Mouse (Mus musculus) hindbrain, embryonic 14.5 days (tissue): ENCODE data around the gene Sord. TPM values are rescaled to one million over a fixed set of nuclear protein-coding genes. Genes with fewer than 3 reads are reported as not detected.
"Not testable (repeated sequence)": the region's sequence is repeated elsewhere in the genome, so short reads cannot be mapped to it uniquely, and the experiment has no call there.

ENCODE experiments used
- ATAC-seq: fragments of 200-750 bp; cut with Nextera tagmentation; 2 replicates; pipeline ENCODE4 v1.8.0; 2017; ENCODE audit warnings: moderate number of reproducible peaks, mild to moderate bottlenecking, moderate TSS enrichment, moderate library complexity; ENCODE audit not compliant: low FRiP score
- DNase-seq: peaks from one replicate; pipeline ENCODE4 v3.0.0-alpha.2; 2015; ENCODE audit warnings: low spot score
- H3K27ac ChIP-seq: fragments of 300-500 bp; sonication (generic); 2 replicates; pipeline ENCODE4 v1.5.1; 2014; ENCODE audit warnings: mild to moderate bottlenecking, moderate library complexity
- H3K27me3 ChIP-seq: fragments of 300-500 bp; sonication (generic); 2 replicates; pipeline ENCODE4 v1.6.1; 2014; ENCODE audit warnings: mild to moderate bottlenecking, low read length, mixed read lengths; ENCODE audit not compliant: control insufficient read depth, insufficient read depth
- H3K36me3 ChIP-seq: fragments of 300-500 bp; sonication (generic); replicated peaks from 2 replicates; pipeline ENCODE4 v1.6.1; 2014; ENCODE audit not compliant: control insufficient read depth, insufficient read depth
- H3K4me1 ChIP-seq: fragments of 300-500 bp; sonication (generic); replicated peaks from 2 replicates; pipeline ENCODE4 v1.6.1; 2014; ENCODE audit warnings: antibody characterized with exemption, low read length, mixed read lengths; ENCODE audit not compliant: control insufficient read depth, insufficient read depth
- H3K4me2 ChIP-seq: fragments of 300-500 bp; sonication (generic); replicated peaks from 2 replicates; pipeline ENCODE4 v1.6.1; 2014; ENCODE audit warnings: mild to moderate bottlenecking, moderate library complexity
- H3K4me3 ChIP-seq: fragments of 300-500 bp; sonication (generic); replicated peaks from 2 replicates; pipeline ENCODE4 v1.5.1; 2014; ENCODE audit warnings: mild to moderate bottlenecking, low read length
- H3K9ac ChIP-seq: fragments of 300-500 bp; sonication (generic); 2 replicates; pipeline ENCODE4 v1.6.1; 2014
- H3K9me3 ChIP-seq: fragments of 300-500 bp; sonication (generic); 2 replicates; pipeline ENCODE4 v1.6.1; 2016; ENCODE audit warnings: low read length; ENCODE audit not compliant: control insufficient read depth
- WGBS: fragments of 180-500 bp; shearing (Covaris S2); extraction: QIAGEN DNeasy Blood & Tissue Kit; methylation state at CpG from one replicate; pipeline ENCODE4 v1.1.7; 2014; 5-methylcytosine and 5-hydroxymethylcytosine counted together
- polyA plus RNA-seq: library from polyadenylated mRNA; unstranded; fragments of >200 nt; fragmentation: Nextera tagmentation; extraction: Ambion mirVana; gene quantifications from 2 replicates; pipeline ENCODE4 v1.2.1, GENCODE M21; 2014

The Sord gene
- polyA plus RNA-seq, 1 experiment from 2014 or later: 25.6 TPM

- not testable (repeated sequence) for H3K27ac ChIP-seq, H3K36me3 ChIP-seq, ATAC-seq, H3K4me3 ChIP-seq, H3K9me3 ChIP-seq, H3K9ac ChIP-seq, H3K4me2 ChIP-seq, DNase-seq, H3K27me3 ChIP-seq, H3K4me1 ChIP-seq
- 95% methylated on average over 4 of the region's 4 CpGs for WGBS
Measured at GRCm38 (mm10) chr2:122217075-122217474, 17.5 kb upstream of the Sord start.

- Histone ChIP-seq H3K36me3 (no peaks in the 10 kb centered on the region), H3K9ac (no peak overlapping the region), H3K9me3 (no peaks in the 10 kb centered on the region), H3K4me3 (no peak overlapping the region), H3K27ac (no peak overlapping the region), H3K27me3 (no peaks in the 10 kb centered on the region), H3K4me2 (no peak overlapping the region), H3K4me1 (no peaks in the 10 kb centered on the region)
- 72% methylated on average over 2 of the region's 2 CpGs for WGBS
- no peak for ATAC-seq
- no peak for DNase-seq
Measured at GRCm38 (mm10) chr2:122218234-122218633, 16.3 kb upstream of the Sord start.

- no peaks in the 10 kb centered on the region for H3K36me3 ChIP-seq
- no peaks in the 10 kb centered on the region for H3K4me1 ChIP-seq
- H3K9me3 ChIP-seq: no peaks in the 10 kb centered on the region
- H3K9ac ChIP-seq: no peak overlapping the region
- DNase-seq (no peak), ATAC-seq (no peak)
- H3K4me2 ChIP-seq: no peak overlapping the region
- H3K27me3 ChIP-seq: no peaks in the 10 kb centered on the region
- 91% methylated on average over 4 of the region's 4 CpGs for WGBS
- H3K4me3 ChIP-seq: no peak overlapping the region
- H3K27ac ChIP-seq: no peak overlapping the region
Measured at GRCm38 (mm10) chr2:122221378-122221777, 13.2 kb upstream of the Sord start.

- Histone ChIP-seq H3K27ac (no peak overlapping the region), H3K9me3 (no peaks in the 10 kb centered on the region), H3K36me3 (no peaks in the 10 kb centered on the region), H3K9ac (no peak overlapping the region), H3K4me3 (no peak overlapping the region), H3K4me2 (no peak overlapping the region), H3K27me3 (no peaks in the 10 kb centered on the region), H3K4me1 (no peaks in the 10 kb centered on the region)
- ATAC-seq (no peak), DNase-seq (no peak)
- WGBS: 62% methylated on average over 5 of the region's 5 CpGs
Measured at GRCm38 (mm10) chr2:122221798-122222197, 12.8 kb upstream of the Sord start.

- Histone ChIP-seq H3K27ac (no peak overlapping the region), H3K4me1 (no peaks in the 10 kb centered on the region), H3K4me2 (no peak overlapping the region), H3K36me3 (no peaks in the 10 kb centered on the region), H3K27me3 (no peaks in the 10 kb centered on the region), H3K9me3 (no peaks in the 10 kb centered on the region), H3K9ac (no peak overlapping the region), H3K4me3 (no peak overlapping the region)
- DNase-seq: no peak
- ATAC-seq: no peak
- whole genome bisulfite sequencing: 95% methylated on average over 5 of the region's 5 CpGs
Measured at GRCm38 (mm10) chr2:122222272-122222671, 12.3 kb upstream of the Sord start.

GRCm38 (mm10) chr2:122223654-122224053, 10.9 kb upstream of the Sord start:
- no peaks in the 10 kb centered on the region for H3K27me3 ChIP-seq
- no peaks in the 10 kb centered on the region for H3K9me3 ChIP-seq
- no peak overlapping the region for H3K4me3 ChIP-seq
- DNase-seq: no peak
- no peaks in the 10 kb centered on the region for H3K4me1 ChIP-seq
- H3K27ac ChIP-seq: no peak overlapping the region
- no peak for ATAC-seq
- H3K9ac ChIP-seq: no peak overlapping the region
- H3K36me3 ChIP-seq: no peaks in the 10 kb centered on the region
- H3K4me2 ChIP-seq: no peak overlapping the region

- no peak for DNase-seq
- H3K4me3 ChIP-seq: no peak overlapping the region
- WGBS: 88% methylated on average over 6 of the region's 6 CpGs
- no peaks in the 10 kb centered on the region for H3K27me3 ChIP-seq
- no peaks in the 10 kb centered on the region for H3K9me3 ChIP-seq
- no peak overlapping the region for H3K27ac ChIP-seq
- H3K4me1 ChIP-seq: peaks cover 5% of the 10 kb centered on the region; the same call in 1 of the 2 replicates
- no peak overlapping the region for H3K4me2 ChIP-seq
- no peak overlapping the region for H3K9ac ChIP-seq
- ATAC-seq: no peak
- H3K36me3 ChIP-seq: no peaks in the 10 kb centered on the region
Measured at GRCm38 (mm10) chr2:122230395-122230794, 4.2 kb upstream of the Sord start.

GRCm38 (mm10) chr2:122231616-122232015, 2.9 kb upstream of the Sord start:
- no peaks in the 10 kb centered on the region for H3K36me3 ChIP-seq
- ATAC-seq (no peak), DNase-seq (no peak)
- no peak overlapping the region for H3K4me2 ChIP-seq
- WGBS: 74% methylated on average over 9 of the region's 9 CpGs
- no peak overlapping the region for H3K4me3 ChIP-seq
- no peaks in the 10 kb centered on the region for H3K9me3 ChIP-seq
- no peak overlapping the region for H3K9ac ChIP-seq
- peaks cover 6% of the 10 kb centered on the region; the same call in 1 of the 2 replicates for H3K4me1 ChIP-seq
- no peak overlapping the region for H3K27ac ChIP-seq
- no peaks in the 10 kb centered on the region for H3K27me3 ChIP-seq

GRCm38 (mm10) chr2:122233341-122233740, 1.2 kb upstream of the Sord start:
- H3K9me3 ChIP-seq: no peaks in the 10 kb centered on the region
- H3K4me3 ChIP-seq: peak overlapping the region; percentile 50; the same call in 1 of the 2 replicates
- peaks cover 6% of the 10 kb centered on the region; the same call in 1 of the 2 replicates for H3K4me1 ChIP-seq
- 56% methylated on average over 5 of the region's 5 CpGs for WGBS
- no peaks in the 10 kb centered on the region for H3K27me3 ChIP-seq
- DNase-seq (no peak), ATAC-seq (no peak)
- no peaks in the 10 kb centered on the region for H3K36me3 ChIP-seq
- H3K9ac ChIP-seq: no peak overlapping the region
- H3K27ac ChIP-seq: no peak overlapping the region
- peak overlapping the region; percentile 89 for H3K4me2 ChIP-seq
